ENCODE assay signal across 8 mouse cellular contexts in the genomic region with DNA sequence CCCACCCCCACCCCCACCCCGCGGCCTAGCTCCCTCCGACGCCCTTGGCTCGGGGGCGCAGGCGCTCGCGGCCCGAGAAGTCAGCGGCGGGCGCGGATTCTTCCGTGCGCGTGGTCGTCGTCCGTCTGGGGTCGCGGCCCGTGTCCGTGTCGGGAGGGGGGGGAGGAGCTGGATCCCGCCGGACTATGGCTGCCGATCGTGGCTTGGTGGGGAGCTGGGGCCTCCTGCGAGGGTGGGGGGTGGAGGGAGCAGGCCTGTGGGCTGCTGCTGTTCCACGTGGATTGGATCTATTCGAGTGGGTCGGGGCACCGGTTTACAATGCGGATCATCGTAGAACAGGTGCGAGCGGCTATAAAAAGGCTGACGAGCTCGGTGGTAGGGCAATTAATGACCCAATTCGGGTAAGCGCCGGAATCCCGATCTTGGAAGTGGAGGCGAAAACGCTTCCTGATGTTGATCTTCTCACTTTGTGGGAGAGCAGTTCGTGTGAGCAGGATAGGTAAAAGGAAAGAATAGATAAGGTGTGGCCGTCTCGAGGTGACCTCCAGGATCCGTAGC. TPM values are rescaled to one million over a fixed set of nuclear protein-coding genes. Genes with fewer than 3 reads are reported as not detected.
DNase-seq lines count a peak whose midpoint lies in the region; ATAC-seq and TF ChIP-seq lines count a peak whose summit lies in the region.

No protein-coding gene starts in this region.

- no peak for TF ChIP-seq EP300 in CH12.LX (IDR thresholded peaks at IDR 0.05; ENCODE audit: low read length)

- in situ Hi-C loops in CH12.LX (cut with MboI; ENCODE audit: low pct_ligation_motif_present, low pct_unique_long_range_greater_than_20kb, low sequenced_read_pairs), result loop anchor here (10.0 kb wide), 1 partner anchor 46 kb away; no protein-coding TSS in a partner anchor

- H3K27ac ChIP-seq in CH12.LX (ENCODE audit: insufficient read depth, low read depth), result peak overlapping the region; percentile 57
- peak overlapping the region; percentile 96 for H3K27ac ChIP-seq in limb, embryonic 13.5 days

- dilution Hi-C loops in CH12.LX (cut with MboI; ENCODE audit: extremely low pct_ligation_motif_present, extremely low pct_unique_long_range_greater_than_20kb, low sequenced_read_pairs), result no loop called here

- intact Hi-C loops in heart, postnatal 10 days (cut with DNase I), result loop anchor here (2.0 to 5.0 kb wide), 2 partner anchors 26 to 44 kb away; no protein-coding TSS in a partner anchor

- no peaks in the 10 kb centered on the region for H3K27me3 ChIP-seq in CH12.LX (replicated peaks)
- peaks cover 6% of the 10 kb centered on the region; the same call in 1 of the 2 replicates for H3K27me3 ChIP-seq in limb, embryonic 13.5 days
- H3K27me3 ChIP-seq in myocyte (ENCODE audit: control insufficient read depth, insufficient read depth, insufficient read length), result no peaks in the 10 kb centered on the region

- H3ac ChIP-seq in myocyte (ENCODE audit: control insufficient read depth, insufficient read length), result peak overlapping the region; percentile 86

- WGBS in limb, embryonic 13.5 days, result 14% methylated on average over 23 of the region's 50 CpGs

- peaks cover 44% of the 10 kb centered on the region for H3K79me2 ChIP-seq in CH12.LX (replicated peaks; ENCODE audit: control insufficient read depth, extremely low read depth, insufficient read depth, poor library complexity, severe bottlenecking)
- peaks cover 52% of the 10 kb centered on the region for H3K79me2 ChIP-seq in myocyte (ENCODE audit: control insufficient read depth, insufficient read depth)

- no peak for TF ChIP-seq RAD21 in CH12.LX (IDR thresholded peaks at IDR 0.05; ENCODE audit: low read depth, low read length)

- H3K4me1 ChIP-seq in CH12.LX (ENCODE audit: control insufficient read depth in 1 of 2, insufficient read depth in 2 of 2), result peaks cover 2 to 6% of the 10 kb centered on the region in 2 experiments; a peak in 2 of 4 replicates
- peaks cover 6% of the 10 kb centered on the region; the same call in 1 of the 2 replicates for H3K4me1 ChIP-seq in limb, embryonic 13.5 days

- H3K36me3 ChIP-seq in CH12.LX (replicated peaks in 1 of 2; ENCODE audit: control insufficient read depth in 1 of 2, insufficient read depth in 1 of 2, low read length in 1 of 2) (peaks cover 10 to 14% of the 10 kb centered on the region in 2 experiments), myocyte (ENCODE audit: control insufficient read depth, insufficient read depth) (no peaks in the 10 kb centered on the region)
- peaks cover 6% of the 10 kb centered on the region; the same call in 1 of the 2 replicates for H3K36me3 ChIP-seq in limb, embryonic 13.5 days

- H3K9me3 ChIP-seq in CH12.LX (replicated peaks; ENCODE audit: low read length), result no peaks in the 10 kb centered on the region
- H3K9me3 ChIP-seq in limb, embryonic 13.5 days, result no peaks in the 10 kb centered on the region

- TF ChIP-seq CTCF in CH12.LX (conservative IDR thresholded peaks at IDR 0.05 in 1 of 2, IDR thresholded peaks at IDR 0.05 in 1 of 2; ENCODE audit: low read depth in 2 of 2, low read length in 2 of 2), result no peak

- H3K9ac ChIP-seq in CH12.LX (ENCODE audit: insufficient read depth, low read depth), result peak overlapping the region; percentile 98
- H3K9ac ChIP-seq in limb, embryonic 13.5 days, result peak overlapping the region; percentile 81

- TF ChIP-seq POLR2A in CH12.LX (IDR thresholded peaks at IDR 0.05; ENCODE audit: low read depth, low read length) (no peak), myocyte (IDR thresholded peaks at IDR 0.05; ENCODE audit: insufficient read length, low read depth) (no peak)

- H3K4me3 ChIP-seq in CH12.LX (replicated peaks in 1 of 3; ENCODE audit: low read depth in 2 of 3, low read length in 2 of 3, poor library complexity in 1 of 3) (peak overlapping the region; percentile 59 to 87 (median 71)), myocyte (peak overlapping the region; percentile 51)
- peak overlapping the region; percentile 66 for H3K4me3 ChIP-seq in limb, embryonic 13.5 days

- no peak for ATAC-seq in limb, embryonic 13.5 days (ENCODE audit: low FRiP score, low read depth)

- H3K4me2 ChIP-seq in CH12.LX (ENCODE audit: insufficient read depth, low read depth, poor library complexity, severe bottlenecking) (no peak overlapping the region), myocyte (ENCODE audit: low read depth) (peak overlapping the region; percentile 65)
- peak overlapping the region; percentile 66 for H3K4me2 ChIP-seq in limb, embryonic 13.5 days (replicated peaks)

- DNase-seq in frontal cortex, postnatal 10 days (ENCODE audit: low spot score in 2 of 2), result peak; percentile 13 to 21
- no peak for DNase-seq in frontal cortex, postnatal 25 days (ENCODE audit: low spot score in 2 of 2)
- DNase-seq in CH12.LX (ENCODE audit: extremely low read depth), result no peak
- DNase-seq in cerebellum, postnatal 36 days, result peak; percentile 9 to 28
- DNase-seq in heart, postnatal 10 days, result peak; percentile 35 to 43
- DNase-seq in T-cell, adult 2 months (ENCODE audit: low spot score), result no peak

TF ChIP-seq in CH12.LX, 34 proteins besides CTCF, POLR2A, EP300 and RAD21:
- TF ChIP-seq JUN (IDR thresholded peaks at IDR 0.05; ENCODE audit: insufficient read depth, low read depth, low read length) (no peak), SMC3 (IDR thresholded peaks at IDR 0.05; ENCODE audit: low read depth, low read length) (no peak), NRF1 (IDR thresholded peaks at IDR 0.05; ENCODE audit: low read depth, low read length) (no peak), RCOR1 (conservative IDR thresholded peaks at IDR 0.05; ENCODE audit: low read depth, low read length) (no peak), HCFC1 (IDR thresholded peaks at IDR 0.05; ENCODE audit: low read depth, low read length) (no peak), ETS1 (conservative IDR thresholded peaks at IDR 0.05; ENCODE audit: low read depth, low read length) (no peak), CHD1 (IDR thresholded peaks at IDR 0.05; ENCODE audit: low read depth, low read length) (no peak), MEF2A (IDR thresholded peaks at IDR 0.05; ENCODE audit: borderline replicate concordance, low read depth, low read length) (no peak), TCF12 (IDR thresholded peaks at IDR 0.05; ENCODE audit: low read depth, low read length) (no peak), CHD2 (IDR thresholded peaks at IDR 0.05; ENCODE audit: low read length) (no peak), NELFE (IDR thresholded peaks at IDR 0.05; ENCODE audit: low read depth, low read length) (no peak), TBP (conservative IDR thresholded peaks at IDR 0.05; ENCODE audit: low read depth, low read length) (no peak)

TF ChIP-seq in myocyte, 11 proteins besides CTCF, POLR2A, EP300 and RAD21:
- no peak for TF ChIP-seq SRF (IDR thresholded peaks at IDR 0.05; ENCODE audit: control insufficient read depth, insufficient read length, low read depth)
- TF ChIP-seq TCF3 (IDR thresholded peaks at IDR 0.05; ENCODE audit: insufficient read length, low read depth), result no peak

RNA-seq across cellular contexts. Expression of gene Rbbp7, which starts 0.8 kb away (rescaled TPM):
- total RNA-seq in CH12.LX (2012; rRNA removed), result 338 and 426 TPM in 2 replicates
- 651 and 662 TPM in 2 replicates for total RNA-seq in CH12.LX (2014; rRNA removed)
- polyA plus RNA-seq in CH12.LX (2012; ENCODE audit: insufficient read length, low read depth), result 577 and 657 TPM in 2 replicates
- 100 to 1,000 TPM; 208 to 210 TPM for total RNA-seq in heart, postnatal 10 days (2021)
- 491 and 493 TPM in 2 replicates for polyA plus RNA-seq in limb, embryonic 13.5 days (2015; fragmentation: Nextera tagmentation; extraction: Ambion mirVana)
- 98.8 TPM for polyA plus RNA-seq in myocyte (2012; fragmentation: generic; extraction: Trizol)

Comparison
In these comparisons a context has a peak if more than half of its experiments do, and no peak if none do; other contexts are left out.
1. DNase-seq: peak in frontal cortex, postnatal 10 days (2 of 2), cerebellum, postnatal 36 days (2 of 2) and heart, postnatal 10 days (2 of 2); none in frontal cortex, postnatal 25 days (0 of 2), CH12.LX (single experiment) and T-cell, adult 2 months (single experiment).
2. Peak in every context shown above with its lines, with median percentiles within 50 percentile points of each other: H3K4me3 ChIP-seq.